Mouse (Mus musculus) stomach, postnatal 0 days (tissue): ENCODE data around the gene Fam120b. TPM values are rescaled to one million over a fixed set of nuclear protein-coding genes. Genes with fewer than 3 reads are reported as not detected.

Experiments used
- ATAC-seq: fragments of 200-750 bp; cut with Nextera tagmentation; 2 replicates; pipeline ENCODE4 v1.8.0; 2017; ENCODE audit not compliant: low FRiP score, low TSS enrichment
- DNase-seq: peaks from one replicate; pipeline ENCODE4 v3.0.0-alpha.2; 2016; ENCODE audit warnings: low spot score
- H3K27ac ChIP-seq: fragments of 300-500 bp; sonication (generic); replicated peaks from 2 replicates; pipeline ENCODE4 v1.5.1; 2014; ENCODE audit warnings: mild to moderate bottlenecking, control low read depth
- H3K27me3 ChIP-seq: fragments of 300-500 bp; sonication (generic); 2 replicates; pipeline ENCODE4 v1.6.1; 2014; ENCODE audit warnings: low read length; ENCODE audit not compliant: control insufficient read depth, insufficient read depth
- H3K36me3 ChIP-seq: fragments of 300-500 bp; sonication (generic); 2 replicates; pipeline ENCODE4 v1.6.1; 2014; ENCODE audit warnings: low read length, mixed read lengths; ENCODE audit not compliant: control insufficient read depth, insufficient read depth
- H3K4me1 ChIP-seq: fragments of 300-500 bp; sonication (generic); replicated peaks from 2 replicates; pipeline ENCODE4 v1.6.1; 2014; ENCODE audit warnings: antibody characterized with exemption; ENCODE audit not compliant: control insufficient read depth, insufficient read depth
- H3K4me2 ChIP-seq: fragments of 300-500 bp; sonication (generic); replicated peaks from 2 replicates; pipeline ENCODE4 v1.6.1; 2014; ENCODE audit warnings: low read depth, mild to moderate bottlenecking, control low read depth, moderate library complexity
- H3K4me3 ChIP-seq: fragments of 300-500 bp; sonication (generic); 2 replicates; pipeline ENCODE4 v1.5.1; 2014; ENCODE audit warnings: low read depth, low read length, control low read depth
- H3K9ac ChIP-seq: fragments of 300-500 bp; sonication (generic); 2 replicates; pipeline ENCODE4 v1.6.1; 2014; ENCODE audit warnings: mild to moderate bottlenecking, low read length, control low read depth, mixed read lengths
- H3K9me3 ChIP-seq: fragments of 300-500 bp; sonication (generic); 2 replicates; pipeline ENCODE4 v1.6.1; 2016; ENCODE audit warnings: low read length; ENCODE audit not compliant: control insufficient read depth
- CTCF ChIP-seq: IDR thresholded peaks from 2 replicates; pipeline ENCODE4 v1.5.1; 2016; ENCODE audit warnings: antibody characterized with exemption, low read depth, mild to moderate bottlenecking, moderate library complexity
- EP300 ChIP-seq: optimal IDR thresholded peaks from 2 replicates; pipeline ENCODE3; 2016; ENCODE audit warnings: antibody characterized with exemption
- WGBS: fragments of 180-500 bp; shearing (Covaris S2); extraction: QIAGEN DNeasy Blood & Tissue Kit; methylation state at CpG from one replicate; pipeline ENCODE4 v1.1.7; 2014; 5-methylcytosine and 5-hydroxymethylcytosine counted together
- polyA plus RNA-seq: library from polyadenylated mRNA; unstranded; fragments of >200 nt; fragmentation: Nextera tagmentation; extraction: Ambion mirVana; gene quantifications from 2 replicates; pipeline ENCODE4 v1.2.1, GENCODE M21; 2015

Gene Fam120b
- polyA plus RNA-seq = 10.0 and 12.1 TPM in 2 replicates

GRCm38 (mm10) chr17:15395997-15396675 is at the start of gene Fam120b:
Gene Fam120b, plus strand, starts transcription at chr17:15396202.
- no peaks in the 10 kb centered on the region for H3K9me3 ChIP-seq
- 0 out of 2 replicates have a peak, but pooled peaks cover 10% of the 10 kb centered on the region for H3K4me1 ChIP-seq
- no peak for TF ChIP-seq EP300
- TF ChIP-seq CTCF = no peak
- WGBS = under 1% methylated on average over 31 of the region's 31 CpGs
- peak; percentile 86 for DNase-seq
- H3K4me3 ChIP-seq = peak within 1 kb of the TSS; percentile 77
- H3K27me3 ChIP-seq = no peaks in the 10 kb centered on the region
- peak within 1 kb of the TSS; percentile 80 for H3K4me2 ChIP-seq
- peak; percentile 99 for ATAC-seq
- peak within 1 kb of the TSS; percentile 88 for H3K27ac ChIP-seq
- H3K36me3 ChIP-seq = no peaks in the 10 kb centered on the region
- peak within 1 kb of the TSS; percentile 95 for H3K9ac ChIP-seq

- H3K27me3 ChIP-seq = no peaks in the 10 kb centered on the region
- H3K36me3 ChIP-seq = no peaks in the 10 kb centered on the region
- WGBS = 66% methylated on average over 2 of the region's 2 CpGs
- no peak for ATAC-seq
- no peaks in the 10 kb centered on the region for H3K4me1 ChIP-seq
- no peak overlapping the region for H3K4me3 ChIP-seq
- no peaks in the 10 kb centered on the region for H3K9me3 ChIP-seq
- no peak overlapping the region for H3K4me2 ChIP-seq
- H3K9ac ChIP-seq = no peak overlapping the region
- no peak for TF ChIP-seq EP300
- TF ChIP-seq CTCF = no peak
- H3K27ac ChIP-seq = no peak overlapping the region
- no peak for DNase-seq
Measured at GRCm38 (mm10) chr17:15350152-15350551, 45.9 kb upstream of the Fam120b start.

GRCm38 (mm10) chr17:15352869-15353610 is 43.0 kb upstream of the Fam120b start:
- Histone ChIP-seq H3K4me1 (no peaks in the 10 kb centered on the region; the same call in 1 of the 2 replicates), H3K9me3 (no peaks in the 10 kb centered on the region), H3K4me3 (no peak overlapping the region), H3K9ac (no peak overlapping the region), H3K27ac (no peak overlapping the region), H3K36me3 (no peaks in the 10 kb centered on the region), H3K27me3 (no peaks in the 10 kb centered on the region), H3K4me2 (no peak overlapping the region)
- TF ChIP-seq CTCF (no peak), EP300 (no peak)
- ATAC-seq (no peak), DNase-seq (no peak)
- 53% methylated on average over 10 of the region's 10 CpGs for WGBS

- Histone ChIP-seq H3K27ac (no peak overlapping the region), H3K9ac (no peak overlapping the region), H3K27me3 (no peaks in the 10 kb centered on the region), H3K4me3 (no peak overlapping the region), H3K4me1 (no peaks in the 10 kb centered on the region; the same call in 1 of the 2 replicates), H3K4me2 (no peak overlapping the region), H3K36me3 (no peaks in the 10 kb centered on the region), H3K9me3 (no peaks in the 10 kb centered on the region)
- no peak for TF ChIP-seq CTCF
- no peak for DNase-seq
- WGBS = 72% methylated on average over 2 of the region's 2 CpGs
- no peak for ATAC-seq
Measured at GRCm38 (mm10) chr17:15354006-15354405, 42.0 kb upstream of the Fam120b start.

GRCm38 (mm10) chr17:15355072-15355471 is 40.9 kb upstream of the Fam120b start:
- DNase-seq (no peak), ATAC-seq (no peak)
- Histone ChIP-seq H3K9ac (no peak overlapping the region), H3K9me3 (no peaks in the 10 kb centered on the region), H3K4me2 (no peak overlapping the region), H3K36me3 (no peaks in the 10 kb centered on the region), H3K4me3 (no peak overlapping the region), H3K27me3 (no peaks in the 10 kb centered on the region), H3K4me1 (no peaks in the 10 kb centered on the region; the same call in 1 of the 2 replicates), H3K27ac (no peak overlapping the region)
- no peak for TF ChIP-seq EP300
- TF ChIP-seq CTCF = no peak
- WGBS = 94% methylated on average over 3 of the region's 3 CpGs

- H3K4me2 ChIP-seq = no peak overlapping the region
- no peak overlapping the region for H3K27ac ChIP-seq
- no peak overlapping the region for H3K9ac ChIP-seq
- H3K27me3 ChIP-seq = no peaks in the 10 kb centered on the region
- ATAC-seq (no peak), DNase-seq (no peak)
- no peaks in the 10 kb centered on the region; the same call in 1 of the 2 replicates for H3K4me1 ChIP-seq
- no peak overlapping the region for H3K4me3 ChIP-seq
- TF ChIP-seq EP300 (no peak), CTCF (no peak)
- 54% methylated on average over 5 of the region's 5 CpGs for WGBS
- no peaks in the 10 kb centered on the region for H3K36me3 ChIP-seq
- H3K9me3 ChIP-seq = no peaks in the 10 kb centered on the region
Measured at GRCm38 (mm10) chr17:15356526-15356925, 39.5 kb upstream of the Fam120b start.
